Mouse (Mus musculus) mesoderm, embryonic 11.5 days (tissue): ENCODE results near the gene Zfp715.
"Not testable (repeated sequence)": the region's sequence is repeated elsewhere in the genome, so short reads cannot be mapped to it uniquely, and the experiment has no call there.

Source experiments
- DNase-seq: peaks from one replicate; pipeline ENCODE4 v3.0.0-alpha.2; 2012; ENCODE audit warnings: low read depth, low spot score

The Zfp715 gene

GRCm38 (mm10) chr7:43305235-43305634, 7.9 kb downstream of the Zfp715 start:
- DNase-seq = no peak

DNA sequence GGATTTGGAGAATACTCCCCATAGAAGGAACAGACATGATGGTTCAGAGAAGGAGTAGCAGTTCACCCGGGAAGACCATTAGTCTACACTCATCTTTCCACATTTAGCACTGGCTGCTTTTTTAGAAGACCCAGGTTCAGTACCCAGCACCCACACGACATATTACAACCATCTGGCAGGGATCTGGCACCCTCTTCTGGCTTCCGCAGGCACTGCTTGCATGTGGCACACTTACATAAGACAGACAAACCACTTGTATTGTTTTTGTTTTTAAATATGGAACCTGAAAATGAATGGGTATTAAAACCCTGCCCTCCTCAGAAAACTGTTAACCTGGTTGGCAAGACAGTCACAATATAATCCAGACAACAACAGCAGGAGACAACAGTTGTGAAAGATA, 21.6 kb downstream of the Zfp715 start:
- DNase-seq = no peak

DNA sequence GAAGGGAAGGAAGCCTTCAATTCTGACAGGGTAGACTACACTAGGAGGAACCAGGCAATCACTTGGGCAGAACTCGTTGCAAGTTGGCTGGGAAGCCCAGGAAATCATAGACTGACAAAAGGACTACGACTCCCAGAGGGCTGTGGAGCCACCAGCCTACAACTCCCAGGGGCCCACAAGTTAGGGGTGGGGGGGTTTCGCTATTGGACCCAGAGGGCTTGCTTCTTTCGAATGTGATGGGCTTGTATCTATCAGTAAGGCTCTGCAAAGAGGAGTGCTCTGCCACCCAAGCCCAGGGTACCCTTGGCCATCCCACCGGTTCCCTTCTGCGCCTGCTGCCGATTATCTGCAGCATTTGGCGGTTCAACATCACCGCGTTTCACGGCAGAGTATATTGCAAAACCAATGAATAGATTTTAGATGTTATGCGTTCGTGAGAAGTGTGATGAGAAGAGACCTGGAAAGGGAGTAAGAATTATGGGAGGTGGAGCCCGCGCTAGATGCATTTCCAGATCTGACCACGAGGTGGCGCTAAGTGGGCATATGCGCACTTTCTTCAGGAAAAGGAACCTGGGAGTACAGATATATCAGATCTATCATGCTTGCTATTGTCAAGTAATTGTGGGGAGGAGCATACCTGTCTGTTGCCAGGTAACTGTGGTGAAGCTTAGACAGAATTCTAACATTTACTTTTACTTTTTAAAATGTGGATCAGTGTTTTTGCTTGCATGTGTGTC, 30.1 kb downstream of the Zfp715 start:
- peak; percentile 65 for DNase-seq

- no peak for DNase-seq
Observed at GRCm38 (mm10) chr7:43282459-43282858, 30.6 kb downstream of the Zfp715 start.

DNA sequence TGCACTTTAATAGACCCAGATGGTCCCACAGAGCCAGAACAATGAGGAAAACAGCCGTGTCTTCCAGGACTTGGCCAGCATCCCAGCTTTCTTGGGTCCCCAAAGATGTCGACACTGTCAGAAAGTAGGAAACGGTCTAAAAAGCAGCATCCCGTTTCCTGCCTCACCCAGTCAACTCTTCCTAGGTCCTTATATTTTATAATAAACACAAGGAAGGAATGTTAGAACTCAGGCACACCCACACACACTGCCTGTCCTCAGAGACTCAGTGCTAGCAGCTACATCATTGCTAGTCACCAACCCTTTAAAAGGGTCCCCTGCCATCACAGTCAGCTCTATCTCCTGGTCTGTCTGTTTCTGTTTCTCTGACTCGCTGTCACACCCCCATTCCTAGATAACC, 35.7 kb downstream of the Zfp715 start:
- no peak for DNase-seq

- not testable (repeated sequence) for DNase-seq
Observed at GRCm38 (mm10) chr7:43276178-43276577, 36.9 kb downstream of the Zfp715 start.

DNA sequence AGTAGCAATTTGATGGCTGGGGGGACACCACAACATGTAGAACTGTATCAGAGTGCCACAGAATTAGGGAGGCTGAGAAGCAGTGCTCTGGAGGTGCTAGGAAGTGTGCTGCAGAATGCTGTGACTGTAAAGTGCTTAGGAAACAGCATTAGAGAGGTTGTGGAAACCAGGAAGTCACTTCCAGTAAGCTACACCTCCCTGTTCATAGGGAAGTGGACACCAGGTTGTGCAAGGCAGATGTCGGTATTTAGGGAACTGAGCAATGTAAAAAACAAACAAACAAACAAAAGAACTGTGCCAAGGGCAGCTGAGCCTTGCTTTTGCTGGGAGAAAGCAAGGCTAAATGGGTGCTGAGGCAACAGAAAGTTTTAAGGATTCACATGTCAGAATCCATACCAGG, 39.6 kb downstream of the Zfp715 start:
- DNase-seq = no peak

DNA sequence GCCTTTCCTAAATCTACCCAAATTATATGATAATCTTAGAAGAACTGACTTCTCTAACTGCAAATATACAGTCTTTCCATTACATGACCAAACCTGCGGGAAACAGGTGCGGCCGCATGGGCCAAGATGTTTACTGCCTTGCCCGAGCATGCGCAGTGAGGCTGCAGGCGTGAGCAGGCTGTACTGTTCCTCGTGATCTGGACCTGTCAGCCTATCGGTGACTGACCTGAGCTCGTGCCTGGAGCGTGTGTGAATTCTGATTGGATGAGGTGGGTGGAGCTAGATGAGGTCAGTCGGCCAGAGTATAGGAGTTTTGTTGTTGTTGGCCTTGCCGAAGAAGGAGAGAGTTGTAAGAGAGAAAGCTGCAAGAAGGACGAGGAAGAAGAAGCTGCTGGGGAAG, 45.7 kb downstream of the Zfp715 start:
- not testable (repeated sequence) for DNase-seq

DNA sequence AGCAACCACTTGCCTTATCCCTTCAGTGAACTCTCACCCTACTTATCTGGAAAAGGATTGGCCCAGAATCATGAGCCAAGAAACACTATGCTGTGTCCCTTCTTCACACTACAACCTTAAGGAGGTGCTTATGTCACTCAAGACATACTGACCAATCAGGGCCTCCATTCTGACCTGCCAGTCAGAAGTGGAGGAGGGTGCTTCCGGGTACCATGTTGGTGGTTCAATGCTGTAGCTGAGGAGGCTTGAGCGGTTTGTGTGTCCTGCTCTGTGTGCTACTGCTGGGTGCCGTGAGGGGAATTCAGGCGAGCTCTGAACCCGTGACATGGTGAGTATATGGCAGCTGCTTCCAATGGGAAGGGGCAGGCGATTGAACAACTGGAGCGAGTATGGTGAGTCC, 59.6 kb downstream of the Zfp715 start:
- DNase-seq = no peak

DNA sequence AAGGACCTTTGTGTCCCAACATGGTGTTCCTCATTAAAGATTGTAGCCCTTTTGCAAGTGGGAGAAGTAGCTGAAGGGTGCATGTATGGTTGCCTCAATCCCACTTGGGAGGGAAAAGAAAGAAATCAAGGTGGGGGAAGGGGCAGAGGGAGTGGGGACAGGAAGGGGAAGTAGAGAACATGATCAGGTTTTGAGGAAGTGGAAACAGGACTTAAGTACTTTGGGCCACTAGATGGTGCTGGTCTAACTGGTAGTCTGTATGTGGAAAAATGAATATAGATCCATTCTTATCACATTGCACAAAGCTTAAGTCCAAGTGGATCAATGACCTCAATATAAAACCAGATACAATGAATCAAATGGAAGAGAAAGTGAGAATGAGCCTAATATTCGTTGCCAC, 62.4 kb downstream of the Zfp715 start:
- DNase-seq = not testable (repeated sequence)
